Mouse (Mus musculus): Measurements from ENCODE around the gene Zswim7.
"Not testable (repeated sequence)": the region's sequence is repeated elsewhere in the genome, so short reads cannot be mapped to it uniquely, and the experiment has no call there.

Zswim7 gene

GRCm38 (mm10) chr11:62280675-62281600 is at the start of gene Zswim7, which contains the start of gene Ttc19:
Gene Zswim7, minus strand, starts transcription at chr11:62281375.
Gene Ttc19, plus strand, starts transcription at chr11:62281473.
- DNase-seq (ENCODE audit: low spot score in 2 of 2): peak; percentile 93 to 94

- DNase-seq (ENCODE audit: low spot score in 2 of 2): no peak
Observed at GRCm38 (mm10) chr11:62323659-62324058, 42.5 kb upstream of the Zswim7 start.

- DNase-seq (ENCODE audit: low spot score in 2 of 2): no peak
Observed at GRCm38 (mm10) chr11:62320097-62320496, 38.9 kb upstream of the Zswim7 start.

- no peak for DNase-seq (ENCODE audit: low spot score in 2 of 2)
Observed at GRCm38 (mm10) chr11:62317746-62318145, 36.6 kb upstream of the Zswim7 start.

GRCm38 (mm10) chr11:62314984-62315383 is 33.8 kb upstream of the Zswim7 start:
- DNase-seq (ENCODE audit: low spot score in 2 of 2): no peak

GRCm38 (mm10) chr11:62309296-62309695 is 28.1 kb upstream of the Zswim7 start:
- DNase-seq (ENCODE audit: low spot score in 2 of 2): no peak

GRCm38 (mm10) chr11:62305866-62306265 is 24.7 kb upstream of the Zswim7 start:
- no peak for DNase-seq (ENCODE audit: low spot score in 2 of 2)

- no peak for DNase-seq (ENCODE audit: low spot score in 2 of 2)
Observed at GRCm38 (mm10) chr11:62298883-62299282, 17.7 kb upstream of the Zswim7 start.

- no peak for DNase-seq (ENCODE audit: low spot score in 2 of 2)
Observed at GRCm38 (mm10) chr11:62294121-62294520, 12.9 kb upstream of the Zswim7 start.

- no peak for DNase-seq (ENCODE audit: low spot score in 2 of 2)
Observed at GRCm38 (mm10) chr11:62287700-62288099, 6.5 kb upstream of the Zswim7 start.

- DNase-seq (ENCODE audit: low spot score in 2 of 2): no peak
Observed at GRCm38 (mm10) chr11:62285020-62285419, 3.8 kb upstream of the Zswim7 start.

GRCm38 (mm10) chr11:62284020-62284419 is 2.8 kb upstream of the Zswim7 start:
- not testable (repeated sequence) for DNase-seq (ENCODE audit: low spot score in 2 of 2)

- DNase-seq (ENCODE audit: low spot score in 2 of 2): no peak
Observed at GRCm38 (mm10) chr11:62281601-62281997, 424 bp upstream of the Zswim7 start.

- peak; percentile 72 to 87 for DNase-seq (ENCODE audit: low spot score in 2 of 2)
Observed at GRCm38 (mm10) chr11:62278027-62278426, 3.1 kb downstream of the Zswim7 start.

- no peak for DNase-seq (ENCODE audit: low spot score in 2 of 2)
Observed at GRCm38 (mm10) chr11:62277086-62277485, 4.1 kb downstream of the Zswim7 start.

- DNase-seq (ENCODE audit: low spot score in 2 of 2): no peak
Observed at GRCm38 (mm10) chr11:62270851-62271250, 10.3 kb downstream of the Zswim7 start.

GRCm38 (mm10) chr11:62269097-62269496 is 12.1 kb downstream of the Zswim7 start:
- DNase-seq (ENCODE audit: low spot score in 2 of 2): no peak

- no peak for DNase-seq (ENCODE audit: low spot score in 2 of 2)
Observed at GRCm38 (mm10) chr11:62268381-62268780, 12.8 kb downstream of the Zswim7 start.

GRCm38 (mm10) chr11:62266466-62267214 is 14.5 kb downstream of the Zswim7 start:
- no peak for DNase-seq (ENCODE audit: low spot score in 2 of 2)

GRCm38 (mm10) chr11:62265642-62266041 is 15.5 kb downstream of the Zswim7 start:
- no peak for DNase-seq (ENCODE audit: low spot score in 2 of 2)

- DNase-seq (ENCODE audit: low spot score in 2 of 2): no peak
Observed at GRCm38 (mm10) chr11:62264018-62264417, 17.2 kb downstream of the Zswim7 start.

GRCm38 (mm10) chr11:62263599-62263998 is 17.6 kb downstream of the Zswim7 start:
- DNase-seq (ENCODE audit: low spot score in 2 of 2): no peak

GRCm38 (mm10) chr11:62259214-62259613 is 22.0 kb downstream of the Zswim7 start:
- no peak for DNase-seq (ENCODE audit: low spot score in 2 of 2)
